Mouse (Mus musculus) liver, embryonic 11.5 days (tissue): ENCODE data around the gene Gpr182. TPM values are rescaled to one million over a fixed set of nuclear protein-coding genes. Genes with fewer than 3 reads are reported as not detected.

Source experiments
- ATAC-seq: fragments of 200-750 bp; cut with Nextera tagmentation; replicated peaks from 2 replicates; pipeline ENCODE4 v1.8.0; 2017; ENCODE audit warnings: moderate number of reproducible peaks, mild to moderate bottlenecking, moderate TSS enrichment, moderate library complexity; ENCODE audit not compliant: low FRiP score
- DNase-seq: peaks from one replicate; pipeline ENCODE4 v3.0.0-alpha.2; 2017; ENCODE audit warnings: low spot score
- H3K27ac ChIP-seq: fragments of 300-500 bp; sonication (generic); 2 replicates; pipeline ENCODE4 v1.5.1; 2014; ENCODE audit warnings: mild to moderate bottlenecking, low read depth, low read length, control low read depth
- H3K27me3 ChIP-seq: fragments of 300-500 bp; sonication (generic); replicated peaks from 2 replicates; pipeline ENCODE4 v1.6.1; 2014; ENCODE audit warnings: low read length, mixed read lengths; ENCODE audit not compliant: control insufficient read depth, insufficient read depth
- H3K36me3 ChIP-seq: fragments of 300-500 bp; sonication (generic); 2 replicates; pipeline ENCODE4 v1.6.1; 2014; ENCODE audit warnings: mild to moderate bottlenecking, low read length, moderate library complexity, mixed read lengths; ENCODE audit not compliant: control insufficient read depth, insufficient read depth
- H3K4me1 ChIP-seq: fragments of 300-500 bp; sonication (generic); replicated peaks from 2 replicates; pipeline ENCODE4 v1.6.1; 2014; ENCODE audit warnings: low read length, mixed read lengths; ENCODE audit not compliant: control insufficient read depth, insufficient read depth
- H3K4me2 ChIP-seq: fragments of 300-500 bp; sonication (generic); 2 replicates; pipeline ENCODE4 v1.6.1; 2014; ENCODE audit warnings: mild to moderate bottlenecking, control low read depth, moderate library complexity
- H3K4me3 ChIP-seq: fragments of 300-500 bp; sonication (generic); 2 replicates; pipeline ENCODE4 v1.5.1; 2014; ENCODE audit warnings: low read depth, low read length, control low read depth
- H3K9ac ChIP-seq: fragments of 300-500 bp; sonication (generic); 2 replicates; pipeline ENCODE4 v1.6.1; 2014; ENCODE audit warnings: low read depth, low read length, control low read depth
- H3K9me3 ChIP-seq: fragments of 300-500 bp; sonication (generic); 2 replicates; pipeline ENCODE4 v1.6.1; 2016; ENCODE audit warnings: low read length, inconsistent platforms, mixed read lengths; ENCODE audit not compliant: control insufficient read depth
- WGBS: fragments of 180-500 bp; shearing (Covaris S2); extraction: QIAGEN DNeasy Blood & Tissue Kit; methylation state at CpG from one replicate; pipeline ENCODE4 v1.1.7; 2014; 5-methylcytosine and 5-hydroxymethylcytosine counted together
- polyA plus RNA-seq: library from polyadenylated mRNA; unstranded; fragments of >200 nt; fragmentation: Nextera tagmentation; extraction: Ambion mirVana; gene quantifications from 2 replicates; pipeline ENCODE4 v1.2.1, GENCODE M21; 2014

Gpr182 gene
- polyA plus RNA-seq, 1 experiment from 2014 or later: 5.0 TPM

DNA sequence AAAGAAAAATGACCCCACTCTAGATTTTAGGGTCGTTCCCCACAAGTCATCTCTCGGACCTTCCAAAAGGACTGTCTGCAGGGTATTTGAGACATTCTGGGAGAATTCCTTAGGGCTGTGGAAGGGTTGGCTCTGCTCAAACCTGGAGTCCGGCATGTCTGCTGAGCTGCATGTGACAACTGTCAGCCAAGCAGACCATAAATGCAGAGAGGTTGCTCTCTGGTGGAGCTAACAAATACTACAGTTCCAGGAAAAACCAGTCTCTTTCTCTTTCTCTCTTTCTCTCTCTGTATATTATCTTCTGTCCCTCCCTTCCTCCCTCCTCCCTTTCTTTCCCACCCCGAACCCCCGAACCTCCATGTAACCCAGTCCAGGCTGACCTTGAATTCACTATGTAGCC lies 17.1 kb downstream of the Gpr182 start:
- Histone ChIP-seq H3K36me3 (no peaks in the 10 kb centered on the region), H3K9ac (no peak overlapping the region), H3K27me3 (no peaks in the 10 kb centered on the region), H3K4me1 (peaks cover 56% of the 10 kb centered on the region), H3K4me2 (no peak overlapping the region), H3K9me3 (no peaks in the 10 kb centered on the region), H3K27ac (no peak overlapping the region), H3K4me3 (no peak overlapping the region)
- DNase-seq (no peak), ATAC-seq (no peak)
- WGBS: 47% methylated on average over 5 of the region's 5 CpGs

DNA sequence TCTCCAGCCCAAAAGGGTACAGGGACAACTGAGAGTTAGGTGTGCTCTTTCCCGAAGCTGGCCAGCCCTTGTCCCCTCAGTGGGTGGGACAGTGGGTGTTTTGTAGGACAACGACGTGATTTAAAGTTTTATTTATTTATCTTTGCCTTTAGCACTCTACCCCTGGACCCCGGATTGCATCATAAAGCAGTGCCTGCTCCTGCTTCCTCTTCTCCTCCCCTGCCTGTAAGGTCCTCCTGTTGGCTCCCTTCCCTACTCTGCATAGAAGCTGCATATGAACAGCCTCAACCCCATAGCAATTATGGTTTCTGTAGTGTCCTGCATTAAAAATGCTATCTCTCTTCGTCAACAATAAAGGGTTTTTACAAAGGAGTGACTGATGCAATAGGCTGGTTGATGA lies 20.1 kb downstream of the Gpr182 start:
- Histone ChIP-seq H3K27me3 (0 out of 2 replicates have a peak, but pooled peaks cover 5% of the 10 kb centered on the region), H3K4me2 (peak overlapping the region; percentile 26), H3K9me3 (no peaks in the 10 kb centered on the region), H3K9ac (no peak overlapping the region), H3K4me3 (no peak overlapping the region), H3K36me3 (no peaks in the 10 kb centered on the region), H3K4me1 (peaks cover 45% of the 10 kb centered on the region), H3K27ac (peak overlapping the region; percentile 67)
- DNase-seq (no peak), ATAC-seq (no peak)
- WGBS: 35% methylated on average over 5 of the region's 5 CpGs

DNA sequence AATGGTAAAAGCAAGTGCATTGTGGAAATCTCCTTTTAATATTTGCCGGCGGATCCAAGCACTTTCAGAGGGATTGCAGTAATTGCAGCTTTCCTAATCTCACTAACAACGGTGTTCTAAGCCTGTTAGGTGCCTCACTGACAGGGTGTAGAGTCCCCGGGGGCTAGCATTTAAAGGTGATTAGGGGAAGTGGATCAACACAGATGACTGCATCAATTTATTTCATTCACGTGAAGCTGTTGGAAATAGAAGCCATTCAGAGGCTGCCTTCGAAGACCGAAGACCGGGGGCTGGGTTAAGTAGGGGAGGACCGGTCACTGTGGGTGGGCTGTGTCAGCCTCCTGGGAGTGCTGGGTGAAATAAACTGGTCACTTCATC lies 20.6 kb downstream of the Gpr182 start:
- H3K27ac ChIP-seq: peak overlapping the region; percentile 67
- peaks cover 40% of the 10 kb centered on the region for H3K4me1 ChIP-seq
- H3K4me3 ChIP-seq: no peak overlapping the region
- no peaks in the 10 kb centered on the region for H3K9me3 ChIP-seq
- 56% methylated on average over 9 of the region's 9 CpGs for WGBS
- H3K27me3 ChIP-seq: 0 out of 2 replicates have a peak, but pooled peaks cover 5% of the 10 kb centered on the region
- H3K36me3 ChIP-seq: no peaks in the 10 kb centered on the region
- no peak overlapping the region for H3K9ac ChIP-seq
- peak overlapping the region; percentile 26 for H3K4me2 ChIP-seq
- ATAC-seq (no peak), DNase-seq (no peak)

- Histone ChIP-seq H3K27me3 (peaks cover 8% of the 10 kb centered on the region; the same call in 1 of the 2 replicates), H3K27ac (peak overlapping the region; percentile 67), H3K4me1 (peaks cover 42% of the 10 kb centered on the region), H3K9me3 (no peaks in the 10 kb centered on the region), H3K9ac (no peak overlapping the region), H3K4me2 (peak overlapping the region; percentile 26), H3K36me3 (no peaks in the 10 kb centered on the region), H3K4me3 (no peak overlapping the region)
- DNase-seq (no peak), ATAC-seq (peak; percentile 94)
- WGBS: 52% methylated on average over 11 of the region's 11 CpGs
Measured at GRCm38 (mm10) chr10:127730285-127730932, 21.1 kb downstream of the Gpr182 start.

GRCm38 (mm10) chr10:127728437-127728836 lies 23.1 kb downstream of the Gpr182 start:
- peaks cover 32% of the 10 kb centered on the region for H3K4me1 ChIP-seq
- H3K27me3 ChIP-seq: peaks cover 8% of the 10 kb centered on the region; the same call in 1 of the 2 replicates
- peak overlapping the region; percentile 0; the same call in 1 of the 2 replicates for H3K9ac ChIP-seq
- H3K4me3 ChIP-seq: no peak overlapping the region
- no peaks in the 10 kb centered on the region for H3K9me3 ChIP-seq
- H3K4me2 ChIP-seq: no peak overlapping the region
- DNase-seq (no peak), ATAC-seq (no peak)
- H3K36me3 ChIP-seq: no peaks in the 10 kb centered on the region
- WGBS: 77% methylated on average over 8 of the region's 8 CpGs
- no peak overlapping the region for H3K27ac ChIP-seq

GRCm38 (mm10) chr10:127725136-127725535 lies 26.4 kb downstream of the Gpr182 start:
- ATAC-seq (peak; percentile 68), DNase-seq (no peak)
- Histone ChIP-seq H3K4me3 (no peak overlapping the region), H3K27me3 (peaks cover 35% of the 10 kb centered on the region), H3K4me2 (no peak overlapping the region), H3K9ac (no peak overlapping the region), H3K4me1 (peaks cover 21% of the 10 kb centered on the region), H3K27ac (no peak overlapping the region), H3K9me3 (no peaks in the 10 kb centered on the region), H3K36me3 (no peaks in the 10 kb centered on the region)
- WGBS: 66% methylated on average over 4 of the region's 4 CpGs

DNA sequence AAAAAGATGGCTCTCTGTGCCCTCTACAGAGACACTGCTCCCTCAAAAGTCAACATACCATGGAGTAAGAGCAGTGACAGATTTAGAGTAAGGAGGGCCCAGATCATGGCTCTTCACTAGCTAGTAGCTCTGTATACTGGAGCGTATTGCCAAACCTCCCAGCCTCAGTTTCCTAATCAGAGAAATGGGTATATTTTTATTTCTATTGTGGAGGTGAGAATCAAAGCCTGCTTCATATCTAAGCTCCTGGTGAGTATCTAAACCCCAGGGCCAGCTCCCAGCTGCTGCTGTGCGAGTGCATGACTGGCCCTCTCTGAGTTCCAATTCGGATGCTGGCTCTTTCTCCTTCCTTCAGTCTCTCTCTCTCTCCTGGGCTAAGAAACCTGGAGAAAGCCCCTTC lies 27.4 kb downstream of the Gpr182 start, which contains the start of gene Tac2:
Gene Tac2, plus strand, starts transcription at position 301 of the 400 bp plus-strand sequence.
- Histone ChIP-seq H3K27ac (no peak within 1 kb of the TSS), H3K4me2 (no peak within 1 kb of the TSS), H3K9me3 (no peaks in the 10 kb centered on the region), H3K9ac (no peak within 1 kb of the TSS), H3K4me1 (peaks cover 11% of the 10 kb centered on the region), H3K27me3 (peaks cover 40% of the 10 kb centered on the region), H3K36me3 (no peaks in the 10 kb centered on the region), H3K4me3 (no peak within 1 kb of the TSS)
- DNase-seq (no peak), ATAC-seq (no peak)
- WGBS: 70% methylated on average over 3 of the region's 3 CpGs

DNA sequence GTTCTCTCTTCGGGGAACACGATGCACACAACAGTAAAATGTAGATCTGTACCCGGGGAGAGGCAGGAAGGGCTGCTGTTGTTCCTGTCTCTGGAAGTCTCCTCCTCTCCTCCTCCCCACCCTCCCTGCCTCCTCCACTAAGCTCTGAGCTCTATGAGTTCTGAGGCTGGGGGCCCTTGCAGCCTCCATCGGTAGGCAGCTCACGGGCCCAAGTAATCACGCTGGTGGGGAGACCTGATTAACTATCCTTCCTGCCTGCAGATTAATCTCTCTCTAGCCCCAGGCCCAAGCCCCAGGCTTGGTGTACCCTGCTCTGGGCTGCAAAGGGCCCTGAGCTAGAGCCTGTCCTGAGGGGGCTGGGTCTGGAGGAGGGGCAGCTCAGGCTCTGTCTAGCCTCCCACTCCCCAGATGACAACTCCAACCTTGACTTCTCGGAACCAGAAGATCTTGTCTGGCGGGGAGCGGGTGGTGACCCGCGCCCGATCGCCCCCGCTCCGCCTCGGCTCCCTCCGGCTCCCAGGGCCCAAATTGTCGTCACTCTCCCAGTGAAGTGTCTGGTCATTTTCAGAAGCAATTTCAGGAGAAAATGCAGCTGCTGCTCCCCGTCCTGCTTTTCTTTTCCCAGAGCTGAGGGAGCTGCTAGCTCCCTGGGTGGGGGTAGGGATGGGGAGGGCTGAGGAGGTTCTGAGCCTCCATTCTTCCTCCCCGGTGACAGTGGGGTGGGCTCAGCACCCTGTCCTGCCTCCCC lies 29.7 kb downstream of the Gpr182 start:
- Histone ChIP-seq H3K27me3 (peaks cover 36% of the 10 kb centered on the region), H3K4me2 (peak overlapping the region; percentile 30), H3K4me3 (no peak overlapping the region; the same call in 1 of the 2 replicates), H3K4me1 (peaks cover 2% of the 10 kb centered on the region; the same call in 1 of the 2 replicates), H3K9me3 (no peaks in the 10 kb centered on the region), H3K27ac (no peak overlapping the region), H3K36me3 (no peaks in the 10 kb centered on the region), H3K9ac (no peak overlapping the region)
- ATAC-seq (no peak), DNase-seq (no peak)
- WGBS: 14% methylated on average over 20 of the region's 20 CpGs
